Mouse (Mus musculus) myocyte (in vitro differentiated cells): Measurements from ENCODE around the gene BC052040.

Experiments used
- CEBPB ChIP-seq: IDR thresholded peaks from 2 replicates; pipeline ENCODE4 v1.6.1; 2011; ENCODE audit warnings: mild to moderate bottlenecking, moderate library complexity; ENCODE audit not compliant: poor library complexity, insufficient read depth, severe bottlenecking
- POLR2A ChIP-seq: IDR thresholded peaks from one replicate; pipeline ENCODE4 v1.6.1; 2011; ENCODE audit warnings: low read depth, mild to moderate bottlenecking, control low read depth, moderate library complexity; ENCODE audit not compliant: insufficient read length

DNA sequence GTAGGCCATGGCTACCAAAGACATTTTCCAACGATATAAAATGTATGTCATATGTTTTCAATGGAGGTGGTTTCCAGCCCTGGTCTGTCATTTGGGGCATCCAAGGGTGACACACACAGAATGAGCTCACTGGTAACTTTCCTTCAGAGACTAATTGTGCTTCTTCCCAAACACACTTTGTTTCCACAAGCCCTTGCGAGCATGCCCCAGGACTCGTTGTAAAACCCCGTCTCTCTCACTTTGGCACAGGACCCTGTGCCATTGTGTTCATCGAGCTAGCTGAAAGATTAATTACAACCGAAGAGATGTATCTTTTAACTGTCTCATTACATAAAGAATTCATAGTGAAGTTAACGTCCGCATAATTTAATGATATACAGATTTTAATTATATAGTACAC lies 78.2 kb downstream of the BC052040 start:
- no peak for TF ChIP-seq CEBPB
- TF ChIP-seq POLR2A = no peak
